Mouse (Mus musculus): ENCODE measurements at regions not wholly inside any gene's neighbourhood (a gene's known extent, or its start where the extent isn't known, plus 50 kb on each side); places are given as distances from the start of the nearest gene placed in this dataset.

DNA sequence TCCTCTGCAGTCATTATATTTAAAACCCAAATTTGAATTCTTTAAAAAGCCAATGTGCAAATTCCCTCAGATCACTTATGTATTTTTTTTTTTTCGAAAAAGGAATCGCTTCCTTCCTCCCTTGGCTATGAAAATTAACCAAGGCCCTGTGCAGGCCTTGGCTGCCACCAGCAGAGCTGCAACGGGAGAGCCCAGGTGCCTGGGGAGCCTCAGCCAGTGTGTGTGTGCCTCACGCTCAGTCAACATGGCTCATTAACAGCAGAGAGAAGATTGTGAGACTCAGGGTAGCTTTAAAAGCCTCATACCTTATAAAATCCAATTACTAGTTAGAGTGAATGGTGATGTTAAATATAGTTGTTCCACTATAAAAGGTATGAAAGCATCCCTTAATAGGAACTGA, 148.6 kb downstream of the Mex3b start:
- Histone ChIP-seq H3K4me1 (ENCODE audit: control insufficient read depth, insufficient read depth, low read length) (peaks cover 10% of the 10 kb centered on the region), H3K27ac (ENCODE audit: insufficient read depth, low read length) (peak overlapping the region; percentile 81)
- TF ChIP-seq POLR2A (IDR thresholded peaks at IDR 0.05; ENCODE audit: extremely low read depth, insufficient read depth, low read length) (no peak), CTCF (IDR thresholded peaks at IDR 0.05; ENCODE audit: extremely low read depth, insufficient read depth, low read length) (no peak)

DNA sequence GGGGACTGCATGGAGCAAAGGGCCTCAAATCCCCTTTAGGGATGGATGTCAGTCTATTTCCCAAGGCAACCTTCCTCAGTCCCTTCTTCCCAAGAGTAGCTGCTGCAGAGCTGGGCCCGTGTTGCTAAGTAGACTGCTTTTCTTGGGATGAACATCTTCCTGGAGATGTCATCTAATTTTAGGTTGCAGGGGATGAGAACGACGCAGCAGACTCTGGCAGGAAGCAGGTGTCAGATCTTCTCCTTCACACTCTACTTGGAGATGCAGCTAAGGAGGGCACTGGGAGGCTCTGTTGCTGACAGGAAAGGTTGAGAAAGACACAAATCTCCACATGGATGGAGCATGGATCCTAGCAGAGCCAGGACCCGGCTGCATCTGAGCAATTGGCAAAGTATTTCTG, 149.4 kb downstream of the Mex3b start:
- no peak overlapping the region for H3K27ac ChIP-seq (ENCODE audit: insufficient read depth, low read length)
- TF ChIP-seq POLR2A (IDR thresholded peaks at IDR 0.05; ENCODE audit: extremely low read depth, insufficient read depth, low read length) = no peak
- TF ChIP-seq CTCF (IDR thresholded peaks at IDR 0.05; ENCODE audit: extremely low read depth, insufficient read depth, low read length) = no peak
- peaks cover 10% of the 10 kb centered on the region for H3K4me1 ChIP-seq (ENCODE audit: control insufficient read depth, insufficient read depth, low read length)
- no peak overlapping the region for H3K4me3 ChIP-seq (ENCODE audit: insufficient read depth, low read length)

More for the DNA sequence above, 148.6 kb downstream of the Mex3b start:
- H3K4me3 ChIP-seq (ENCODE audit: insufficient read depth, low read length) = no peak overlapping the region

GRCm38 (mm10) chr7:83020584-83020983, 153.5 kb downstream of the Mex3b start:
- Histone ChIP-seq H3K4me1 (ENCODE audit: control insufficient read depth, insufficient read depth, low read length) (peaks cover 3% of the 10 kb centered on the region), H3K4me3 (ENCODE audit: insufficient read depth, low read length) (no peak overlapping the region), H3K27ac (ENCODE audit: insufficient read depth, low read length) (no peak overlapping the region)
- TF ChIP-seq CTCF (IDR thresholded peaks at IDR 0.05; ENCODE audit: extremely low read depth, insufficient read depth, low read length) (no peak), POLR2A (IDR thresholded peaks at IDR 0.05; ENCODE audit: extremely low read depth, insufficient read depth, low read length) (no peak)

DNA sequence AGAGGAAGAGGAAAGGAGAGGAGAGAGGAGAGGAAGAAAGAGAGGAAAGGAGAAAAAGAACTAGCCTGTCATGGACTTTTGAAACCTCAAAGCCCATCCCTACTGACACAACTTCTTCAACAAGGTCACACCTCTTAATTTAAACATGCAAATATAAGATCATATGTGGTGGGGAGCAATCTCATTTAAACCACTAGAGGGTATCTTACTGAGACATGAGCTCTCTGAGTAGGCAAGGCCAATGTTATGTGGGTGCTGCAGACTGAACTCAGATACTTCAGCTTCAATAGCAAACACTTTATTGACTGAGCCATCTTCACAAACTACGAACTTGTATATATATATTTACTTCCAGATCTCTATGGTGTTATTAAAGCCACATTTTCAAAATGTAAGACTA, 156.9 kb downstream of the Mex3b start:
- Histone ChIP-seq H3K4me1 (ENCODE audit: control insufficient read depth, insufficient read depth, low read length) (no peaks in the 10 kb centered on the region), H3K27ac (ENCODE audit: insufficient read depth, low read length) (no peak overlapping the region), H3K4me3 (ENCODE audit: insufficient read depth, low read length) (no peak overlapping the region)
- TF ChIP-seq POLR2A (IDR thresholded peaks at IDR 0.05; ENCODE audit: extremely low read depth, insufficient read depth, low read length) (no peak), CTCF (IDR thresholded peaks at IDR 0.05; ENCODE audit: extremely low read depth, insufficient read depth, low read length) (no peak)

DNA sequence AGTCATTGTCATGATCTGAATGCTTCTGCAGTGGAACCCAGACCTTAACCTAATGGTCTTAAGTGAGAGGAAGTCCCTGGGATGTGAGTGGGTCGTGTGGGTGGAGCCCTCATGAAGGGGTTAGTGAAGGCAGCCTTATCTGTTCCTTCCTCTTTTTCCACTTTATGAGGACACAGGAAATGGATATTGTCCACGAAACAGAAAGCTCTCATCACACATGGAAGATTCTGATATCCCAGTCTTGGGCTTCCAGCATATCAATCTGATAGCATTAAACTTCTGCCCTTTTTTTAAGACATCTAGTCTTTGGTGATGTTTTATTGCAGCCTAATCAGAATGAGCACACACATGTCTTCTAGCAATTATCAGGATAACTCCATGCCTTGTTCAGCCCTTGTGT, 164.0 kb downstream of the Mex3b start:
- TF ChIP-seq CTCF (IDR thresholded peaks at IDR 0.05; ENCODE audit: extremely low read depth, insufficient read depth, low read length) (no peak), POLR2A (IDR thresholded peaks at IDR 0.05; ENCODE audit: extremely low read depth, insufficient read depth, low read length) (no peak)
- no peaks in the 10 kb centered on the region for H3K4me1 ChIP-seq (ENCODE audit: control insufficient read depth, insufficient read depth, low read length)
- no peak overlapping the region for H3K4me3 ChIP-seq (ENCODE audit: insufficient read depth, low read length)
- no peak overlapping the region for H3K27ac ChIP-seq (ENCODE audit: insufficient read depth, low read length)

DNA sequence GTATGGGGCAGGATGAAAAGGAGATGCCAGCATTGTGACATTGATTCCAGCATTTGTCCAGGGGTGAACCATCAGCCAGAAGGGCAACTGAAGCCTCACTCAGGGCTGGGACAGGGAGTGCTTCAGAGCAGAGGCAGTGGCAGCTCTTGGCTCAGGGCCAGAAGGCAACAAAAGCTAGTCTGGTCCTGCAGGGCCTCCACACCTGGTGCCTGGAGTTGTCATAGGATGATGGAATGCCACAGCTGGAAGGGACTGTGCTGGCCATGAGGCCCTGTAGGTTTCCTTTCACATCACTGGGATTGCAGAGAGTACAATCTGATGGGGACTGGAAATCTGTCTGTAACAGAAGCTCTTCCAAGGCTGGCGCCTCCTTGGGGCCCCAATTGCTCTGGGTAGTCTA, 164.9 kb downstream of the Mex3b start:
- Histone ChIP-seq H3K27ac (ENCODE audit: insufficient read depth, low read length) (no peak overlapping the region), H3K4me3 (ENCODE audit: insufficient read depth, low read length) (no peak overlapping the region), H3K4me1 (ENCODE audit: control insufficient read depth, insufficient read depth, low read length) (no peaks in the 10 kb centered on the region)
- TF ChIP-seq CTCF (IDR thresholded peaks at IDR 0.05; ENCODE audit: extremely low read depth, insufficient read depth, low read length) = no peak
- no peak for TF ChIP-seq POLR2A (IDR thresholded peaks at IDR 0.05; ENCODE audit: extremely low read depth, insufficient read depth, low read length)

DNA sequence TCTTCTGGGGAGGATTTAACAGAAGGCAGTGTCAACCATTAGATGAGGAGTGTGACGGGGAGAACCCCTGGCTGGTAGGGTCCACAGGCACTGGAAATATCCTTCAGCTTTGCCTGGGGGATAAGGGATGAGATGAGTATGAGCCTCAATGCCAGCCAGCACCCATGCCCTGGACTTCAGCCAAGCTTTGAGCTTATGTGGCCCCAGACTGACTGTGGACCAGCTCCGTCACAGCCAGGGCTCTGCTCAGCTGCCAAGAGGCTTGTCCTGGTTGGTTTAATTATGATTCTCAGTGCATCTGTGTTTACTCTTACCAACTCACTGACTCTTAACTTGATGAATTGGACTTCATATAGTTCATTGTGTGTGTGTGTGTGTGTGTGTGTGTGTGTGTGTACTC, 165.8 kb downstream of the Mex3b start:
- TF ChIP-seq CTCF (IDR thresholded peaks at IDR 0.05; ENCODE audit: extremely low read depth, insufficient read depth, low read length) = no peak
- TF ChIP-seq POLR2A (IDR thresholded peaks at IDR 0.05; ENCODE audit: extremely low read depth, insufficient read depth, low read length) = no peak
- no peak overlapping the region for H3K4me3 ChIP-seq (ENCODE audit: insufficient read depth, low read length)
- H3K4me1 ChIP-seq (ENCODE audit: control insufficient read depth, insufficient read depth, low read length) = no peaks in the 10 kb centered on the region
- no peak overlapping the region for H3K27ac ChIP-seq (ENCODE audit: insufficient read depth, low read length)

DNA sequence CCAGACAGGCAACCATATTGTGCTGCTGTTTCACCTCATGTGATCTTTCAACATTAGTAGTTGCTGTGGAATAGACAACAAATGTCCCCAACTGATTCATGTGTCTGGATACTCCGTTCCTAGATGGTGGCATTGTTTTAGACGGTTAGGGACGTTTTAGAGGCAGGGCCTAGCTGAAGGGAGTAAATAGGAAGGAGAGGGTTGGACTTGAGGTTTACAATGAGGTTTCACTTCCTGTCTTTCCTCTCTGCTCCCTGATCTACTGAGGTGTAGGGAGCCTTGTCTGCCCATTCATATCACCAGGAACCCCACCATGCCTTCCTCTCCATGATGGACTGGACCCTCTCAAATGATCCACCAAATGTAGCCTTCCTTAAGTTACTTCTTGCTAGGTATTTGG, 168.1 kb downstream of the Mex3b start:
- Histone ChIP-seq H3K4me1 (ENCODE audit: control insufficient read depth, insufficient read depth, low read length) (no peaks in the 10 kb centered on the region), H3K27ac (ENCODE audit: insufficient read depth, low read length) (no peak overlapping the region), H3K4me3 (ENCODE audit: insufficient read depth, low read length) (no peak overlapping the region)
- TF ChIP-seq CTCF (IDR thresholded peaks at IDR 0.05; ENCODE audit: extremely low read depth, insufficient read depth, low read length) = no peak
- no peak for TF ChIP-seq POLR2A (IDR thresholded peaks at IDR 0.05; ENCODE audit: extremely low read depth, insufficient read depth, low read length)

DNA sequence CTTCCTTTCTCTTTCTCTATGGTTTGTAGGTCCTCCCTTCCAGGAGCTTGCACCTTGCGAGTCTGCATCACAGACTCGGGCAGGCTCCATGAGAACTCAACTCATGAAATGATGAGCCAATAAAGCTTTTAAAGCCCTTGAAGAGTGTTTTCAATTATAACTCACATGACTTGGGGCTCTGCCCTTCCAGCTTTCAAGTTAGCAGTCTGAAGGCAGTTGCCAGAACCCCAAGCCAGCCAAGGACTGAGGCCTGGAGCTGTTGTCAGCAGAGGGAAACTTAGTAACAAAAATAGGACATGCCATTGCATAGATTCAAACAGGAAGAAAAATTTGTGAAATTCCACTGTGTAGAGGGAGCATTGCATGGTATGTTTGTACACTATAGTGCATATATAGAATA, 169.3 kb downstream of the Mex3b start:
- Histone ChIP-seq H3K27ac (ENCODE audit: insufficient read depth, low read length) (no peak overlapping the region), H3K4me3 (ENCODE audit: insufficient read depth, low read length) (no peak overlapping the region), H3K4me1 (ENCODE audit: control insufficient read depth, insufficient read depth, low read length) (no peaks in the 10 kb centered on the region)
- TF ChIP-seq CTCF (IDR thresholded peaks at IDR 0.05; ENCODE audit: extremely low read depth, insufficient read depth, low read length) (no peak), POLR2A (IDR thresholded peaks at IDR 0.05; ENCODE audit: extremely low read depth, insufficient read depth, low read length) (no peak)

- H3K4me3 ChIP-seq (ENCODE audit: insufficient read depth, low read length) = no peak overlapping the region
- TF ChIP-seq POLR2A (IDR thresholded peaks at IDR 0.05; ENCODE audit: extremely low read depth, insufficient read depth, low read length) = no peak
- TF ChIP-seq CTCF (IDR thresholded peaks at IDR 0.05; ENCODE audit: extremely low read depth, insufficient read depth, low read length) = no peak
These were observed 170.0 kb downstream of the Mex3b start for GRCm38 (mm10) chr7:83037100-83037499.

GRCm38 (mm10) chr7:83037714-83038113, 170.6 kb downstream of the Mex3b start:
- TF ChIP-seq POLR2A (IDR thresholded peaks at IDR 0.05; ENCODE audit: extremely low read depth, insufficient read depth, low read length) (no peak), CTCF (IDR thresholded peaks at IDR 0.05; ENCODE audit: extremely low read depth, insufficient read depth, low read length) (no peak)
- no peak overlapping the region for H3K27ac ChIP-seq (ENCODE audit: insufficient read depth, low read length)
- H3K4me1 ChIP-seq (ENCODE audit: control insufficient read depth, insufficient read depth, low read length) = no peaks in the 10 kb centered on the region
- H3K4me3 ChIP-seq (ENCODE audit: insufficient read depth, low read length) = no peak overlapping the region

More at GRCm38 (mm10) chr7:83037100-83037499, 170.0 kb downstream of the Mex3b start:
- Histone ChIP-seq H3K4me1 (ENCODE audit: control insufficient read depth, insufficient read depth, low read length) (no peaks in the 10 kb centered on the region), H3K27ac (ENCODE audit: insufficient read depth, low read length) (no peak overlapping the region)
